Mouse (Mus musculus) testis, adult 2 months (tissue): ENCODE measurements around the gene Pm20d1.

ENCODE experiments used
- CTCF ChIP-seq: fragments of 200-500 bp; IDR thresholded peaks from 2 replicates; pipeline ENCODE4 v1.5.1; 2012; ENCODE audit warnings: low read depth, mild to moderate bottlenecking, inconsistent platforms, low read length, moderate library complexity; ENCODE audit not compliant: control insufficient read depth, insufficient read depth, insufficient replicate concordance
- POLR2A ChIP-seq: fragments of 200-500 bp; IDR thresholded peaks from 2 replicates; pipeline ENCODE4 v1.6.1; 2012; ENCODE audit warnings: low read depth, mild to moderate bottlenecking, inconsistent platforms, low read length, moderate library complexity; ENCODE audit not compliant: control insufficient read depth

- TF ChIP-seq POLR2A (no peak), CTCF (no peak)
Measured at GRCm38 (mm10) chr1:131813731-131814130, 16.6 kb downstream of the Pm20d1 start.
